Mouse (Mus musculus) heart, embryonic 14.5 days (tissue): Measurements from ENCODE around the gene Ckap2l. TPM values are rescaled to one million over a fixed set of nuclear protein-coding genes. Genes with fewer than 3 reads are reported as not detected.

Experiments
- ATAC-seq: fragments of 200-750 bp; cut with Nextera tagmentation; 2 replicates; pipeline ENCODE4 v1.8.0; 2017; ENCODE audit warnings: low read depth, moderate TSS enrichment; ENCODE audit not compliant: insufficient number of reproducible peaks, insufficient read depth, low FRiP score
- H3K27ac ChIP-seq, 2 experiments: fragments of 200-500 bp in 1 of 2; fragments of 300-500 bp in 1 of 2; sonication (generic) in 1 of 2; replicated peaks in 1 of 2; 2 replicates each; pipeline ENCODE4 v1.5.1; 2012 to 2014; ENCODE audit warnings: low read depth in 2 of 2, low read length in 2 of 2, control low read depth in 1 of 2, mild to moderate bottlenecking in 1 of 2, mixed read lengths in 1 of 2; ENCODE audit not compliant: control insufficient read depth in 1 of 2, insufficient read depth in 1 of 2
- H3K27me3 ChIP-seq: fragments of 300-500 bp; sonication (generic); 2 replicates; pipeline ENCODE4 v1.6.1; 2014; ENCODE audit warnings: mild to moderate bottlenecking, low read length, control low read depth; ENCODE audit not compliant: control insufficient read depth, insufficient read depth
- H3K36me3 ChIP-seq: fragments of 300-500 bp; sonication (generic); 2 replicates; pipeline ENCODE4 v1.6.1; 2014; ENCODE audit warnings: mild to moderate bottlenecking, control low read depth, low read length, mixed read lengths; ENCODE audit not compliant: control insufficient read depth, insufficient read depth
- H3K4me1 ChIP-seq, 2 experiments: fragments of 200-500 bp in 1 of 2; fragments of 300-500 bp in 1 of 2; sonication (generic) in 1 of 2; 2 replicates each; pipeline ENCODE4 v1.6.1; 2012 to 2014; ENCODE audit warnings: low read length in 2 of 2, control low read depth in 1 of 2, mixed read lengths in 1 of 2; ENCODE audit not compliant: control insufficient read depth in 2 of 2, insufficient read depth in 2 of 2
- H3K4me2 ChIP-seq: fragments of 300-500 bp; sonication (generic); 2 replicates; pipeline ENCODE4 v1.6.1; 2014; ENCODE audit warnings: mild to moderate bottlenecking, low read length
- H3K4me3 ChIP-seq, 2 experiments: fragments of 200-500 bp in 1 of 2; fragments of 300-500 bp in 1 of 2; sonication (generic) in 1 of 2; 2 replicates each; pipeline ENCODE4 v1.5.1; 2012 to 2014; ENCODE audit warnings: low read length in 2 of 2, mild to moderate bottlenecking in 2 of 2, control low read depth in 1 of 2, low read depth in 1 of 2, moderate library complexity in 1 of 2; ENCODE audit not compliant: control insufficient read depth in 1 of 2, insufficient read depth in 1 of 2
- H3K9ac ChIP-seq: fragments of 300-500 bp; sonication (generic); 2 replicates; pipeline ENCODE4 v1.6.1; 2014; ENCODE audit warnings: mild to moderate bottlenecking, low read length
- H3K9me3 ChIP-seq: fragments of 300-500 bp; sonication (generic); 2 replicates; pipeline ENCODE4 v1.6.1; 2016; ENCODE audit warnings: low read length, control low read depth; ENCODE audit not compliant: control insufficient read depth
- WGBS: fragments of 180-500 bp; shearing (Covaris S2); extraction: QIAGEN DNeasy Blood & Tissue Kit; methylation state at CpG from one replicate; pipeline ENCODE4 v1.1.7; 2014; 5-methylcytosine and 5-hydroxymethylcytosine counted together
- polyA plus RNA-seq: library from polyadenylated mRNA; unstranded; fragments of >200 nt; fragmentation: Nextera tagmentation; extraction: Ambion mirVana; gene quantifications from 2 replicates; pipeline ENCODE4 v1.2.1, GENCODE M21; 2014

The Ckap2l gene
- polyA plus RNA-seq, 1 experiment from 2014 or later = 45.2 TPM

DNA sequence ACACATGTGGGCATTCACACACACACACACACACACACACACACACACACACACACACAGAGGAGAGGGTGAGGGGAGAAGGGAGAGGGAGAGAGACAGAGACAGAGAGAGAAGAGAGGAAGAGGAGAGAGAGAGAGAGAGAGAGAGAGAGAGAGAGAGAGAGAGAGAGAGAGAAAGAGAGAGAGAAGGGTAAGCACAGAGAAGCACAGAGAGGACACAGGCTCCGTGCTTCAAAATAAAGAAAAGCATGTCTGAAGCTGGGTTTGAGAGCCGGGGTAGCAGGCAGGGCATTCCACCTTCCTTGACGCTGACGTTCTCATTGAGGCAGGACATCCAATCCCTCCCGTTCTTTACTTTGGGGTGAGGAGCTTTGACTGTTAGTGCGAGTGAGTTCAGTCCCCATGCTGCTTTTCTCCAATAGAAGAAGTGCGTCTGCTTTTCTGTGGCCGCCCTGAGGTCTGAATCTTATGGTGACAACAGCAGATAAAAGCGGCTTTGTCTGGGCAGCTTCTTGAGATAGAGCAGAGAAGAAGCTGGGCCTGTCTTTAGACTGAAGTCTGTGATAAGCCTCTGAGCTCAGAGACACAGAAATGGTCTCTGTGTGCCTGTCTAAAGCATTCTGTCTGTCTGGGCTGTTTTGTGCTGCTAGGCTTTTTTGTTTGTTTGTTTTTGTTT, 63.1 kb downstream of the Ckap2l start:
- no peak overlapping the region for H3K9ac ChIP-seq
- no peaks in the 10 kb centered on the region for H3K9me3 ChIP-seq
- H3K4me3 ChIP-seq = no peak overlapping the region
- H3K27ac ChIP-seq = no peak overlapping the region
- WGBS = 14% methylated on average over 9 of the region's 9 CpGs
- H3K27me3 ChIP-seq = no peaks in the 10 kb centered on the region
- no peaks in the 10 kb centered on the region for H3K36me3 ChIP-seq
- no peak overlapping the region for H3K4me2 ChIP-seq
- H3K4me1 ChIP-seq = peaks cover 3 to 4% of the 10 kb centered on the region in 2 experiments; a peak in 3 of 4 replicates
- no peak for ATAC-seq

DNA sequence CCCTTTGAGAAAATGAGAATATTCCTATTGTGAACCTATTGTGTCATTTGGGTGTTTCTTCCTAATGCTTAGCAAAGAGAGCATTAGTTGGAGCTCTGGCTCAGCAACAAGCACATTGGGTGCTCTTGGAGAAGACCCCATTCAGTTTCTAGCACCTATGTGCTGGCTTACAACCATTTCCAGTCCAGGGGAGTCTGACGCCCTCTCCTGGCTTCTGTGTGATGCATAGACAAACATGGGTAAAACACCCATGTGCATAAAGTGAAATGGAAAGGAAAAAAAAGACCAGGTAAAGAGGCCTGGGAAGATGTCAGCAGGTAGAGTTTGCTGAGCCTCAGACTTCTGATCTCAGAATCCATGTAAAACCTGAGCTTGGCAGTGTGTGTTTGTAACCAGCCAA, 63.8 kb downstream of the Ckap2l start:
- no peak overlapping the region for H3K9ac ChIP-seq
- no peak overlapping the region for H3K4me3 ChIP-seq
- no peak for ATAC-seq
- H3K27ac ChIP-seq = no peak overlapping the region
- H3K36me3 ChIP-seq = no peaks in the 10 kb centered on the region
- no peak overlapping the region for H3K4me2 ChIP-seq
- no peaks in the 10 kb centered on the region for H3K27me3 ChIP-seq
- H3K4me1 ChIP-seq = peaks cover 3 to 4% of the 10 kb centered on the region in 2 experiments; a peak in 3 of 4 replicates
- H3K9me3 ChIP-seq = no peaks in the 10 kb centered on the region
- 76% methylated on average over 1 of the region's 1 CpGs for WGBS

DNA sequence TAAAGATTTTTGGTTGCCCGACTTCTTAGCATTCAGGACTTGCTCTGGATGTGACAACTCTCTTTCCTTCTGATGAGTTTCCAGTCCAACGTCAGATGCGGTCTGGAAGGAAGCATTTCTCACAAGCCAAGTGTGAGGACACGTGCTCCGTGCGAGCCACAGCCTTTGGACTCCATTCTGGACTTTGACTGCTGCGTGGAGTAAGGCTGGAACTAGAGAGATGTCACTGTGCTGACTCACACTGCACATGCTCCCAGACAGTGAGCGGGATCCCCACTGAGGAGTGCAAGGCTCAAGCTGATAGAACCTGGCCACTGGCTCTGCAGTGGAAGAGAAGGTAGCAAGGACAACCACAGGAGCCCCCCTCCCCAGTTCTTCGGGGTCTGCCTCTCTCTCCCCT, 64.5 kb downstream of the Ckap2l start:
- no peak for ATAC-seq
- 68% methylated on average over 9 of the region's 9 CpGs for WGBS
- peaks cover 3 to 4% of the 10 kb centered on the region in 2 experiments; a peak in 3 of 4 replicates for H3K4me1 ChIP-seq
- H3K27me3 ChIP-seq = no peaks in the 10 kb centered on the region
- H3K9me3 ChIP-seq = no peaks in the 10 kb centered on the region
- no peak overlapping the region for H3K27ac ChIP-seq
- H3K9ac ChIP-seq = no peak overlapping the region
- no peak overlapping the region for H3K4me3 ChIP-seq
- no peak overlapping the region for H3K4me2 ChIP-seq
- no peaks in the 10 kb centered on the region for H3K36me3 ChIP-seq

DNA sequence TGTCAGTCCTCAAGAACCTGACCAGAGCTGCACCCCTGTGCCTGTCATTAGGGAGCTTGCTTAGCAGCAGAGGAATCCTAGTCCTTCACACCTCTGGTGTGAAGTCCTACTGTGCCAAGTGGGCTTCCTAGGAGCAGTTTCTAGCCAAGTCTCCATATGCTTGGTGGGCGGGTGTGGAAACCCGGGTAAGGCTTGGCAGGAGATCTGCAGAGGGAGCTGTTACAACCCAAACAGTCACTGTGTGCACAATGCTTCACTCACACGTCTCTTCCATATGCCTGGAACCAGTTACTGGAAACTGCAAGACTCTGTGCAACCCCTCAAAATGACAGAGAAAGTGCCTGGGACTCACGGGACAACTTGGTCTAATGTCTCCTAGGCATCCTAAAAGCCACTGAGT, 65.0 kb downstream of the Ckap2l start:
- WGBS = 44% methylated on average over 4 of the region's 4 CpGs
- Histone ChIP-seq H3K4me1 (peaks cover 3 to 4% of the 10 kb centered on the region in 2 experiments; a peak in 3 of 4 replicates), H3K27ac (no peak overlapping the region), H3K36me3 (no peaks in the 10 kb centered on the region), H3K27me3 (no peaks in the 10 kb centered on the region), H3K4me2 (no peak overlapping the region), H3K9me3 (no peaks in the 10 kb centered on the region), H3K9ac (no peak overlapping the region), H3K4me3 (no peak overlapping the region)
- ATAC-seq = no peak

DNA sequence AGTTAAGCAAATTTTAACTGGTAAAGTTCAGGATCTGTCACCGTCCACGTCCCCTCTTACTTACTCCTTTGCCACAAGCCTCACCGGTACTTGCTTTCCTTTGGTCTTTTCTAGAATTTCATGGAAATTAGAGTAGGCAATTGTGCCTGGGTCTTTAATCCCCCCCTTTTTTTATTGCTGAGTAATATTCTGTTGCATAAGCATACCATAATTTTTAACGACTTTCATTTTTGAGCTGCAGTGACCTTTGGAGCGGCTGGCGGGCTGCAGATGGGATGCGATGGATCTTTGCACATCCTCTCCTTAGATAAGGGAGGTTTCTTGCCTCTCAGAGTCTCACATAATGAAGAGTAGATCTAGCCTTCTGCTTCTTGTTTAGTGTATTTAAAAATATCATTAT, 67.7 kb downstream of the Ckap2l start:
- H3K27me3 ChIP-seq = no peaks in the 10 kb centered on the region
- no peak overlapping the region for H3K4me3 ChIP-seq
- no peak overlapping the region for H3K27ac ChIP-seq
- ATAC-seq = no peak
- H3K4me2 ChIP-seq = no peak overlapping the region
- H3K9ac ChIP-seq = no peak overlapping the region
- H3K36me3 ChIP-seq = no peaks in the 10 kb centered on the region
- 92% methylated on average over 7 of the region's 7 CpGs for WGBS
- H3K9me3 ChIP-seq = no peaks in the 10 kb centered on the region
- peaks cover 0 to 3% of the 10 kb centered on the region in 2 experiments; a peak in 2 of 4 replicates for H3K4me1 ChIP-seq

DNA sequence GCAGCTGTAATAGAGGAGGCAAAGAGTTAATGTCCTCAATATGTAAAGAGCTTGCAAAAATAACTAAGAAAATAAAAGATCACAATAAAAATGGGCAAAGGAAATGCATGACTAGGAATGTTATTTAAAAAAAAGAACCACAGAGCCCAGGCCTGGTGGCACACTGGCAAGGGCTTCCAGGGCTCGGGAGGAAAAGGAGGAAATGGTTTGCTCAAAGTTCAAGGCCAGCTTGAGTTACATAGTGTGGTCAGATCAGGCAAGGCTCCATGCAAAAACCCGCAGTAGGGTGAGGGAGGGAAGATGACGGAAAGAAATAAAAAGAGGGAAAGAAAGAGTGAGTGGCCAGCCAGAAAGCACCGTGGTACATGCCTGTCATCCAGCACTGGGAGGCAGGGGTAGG, 68.4 kb downstream of the Ckap2l start:
- no peaks in the 10 kb centered on the region for H3K9me3 ChIP-seq
- WGBS = 82% methylated on average over 4 of the region's 4 CpGs
- no peak overlapping the region for H3K4me2 ChIP-seq
- no peaks in the 10 kb centered on the region for H3K4me1 ChIP-seq
- no peak overlapping the region for H3K4me3 ChIP-seq
- ATAC-seq = no peak
- H3K36me3 ChIP-seq = no peaks in the 10 kb centered on the region
- no peak overlapping the region for H3K27ac ChIP-seq
- no peaks in the 10 kb centered on the region for H3K27me3 ChIP-seq
- no peak overlapping the region for H3K9ac ChIP-seq

DNA sequence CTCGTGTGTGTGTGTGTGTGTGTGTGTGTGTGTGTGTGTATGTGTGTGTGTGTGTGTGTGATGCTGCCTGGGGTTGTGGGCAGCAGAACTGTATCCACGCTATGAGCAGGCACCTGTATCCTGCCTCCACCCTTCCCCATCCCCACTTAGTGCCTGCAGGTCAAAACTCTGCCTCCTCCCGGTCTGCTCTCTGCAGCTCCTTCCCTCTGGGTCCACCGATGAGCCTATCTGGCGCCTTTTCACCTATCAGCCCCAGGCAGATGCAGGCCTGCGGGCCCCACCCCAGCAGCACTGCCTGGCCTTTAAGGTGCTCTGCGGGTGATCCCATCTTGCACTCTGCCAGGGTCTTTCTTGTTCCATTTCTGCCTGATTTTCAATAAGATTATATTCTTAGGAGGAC, 69.3 kb downstream of the Ckap2l start:
- Histone ChIP-seq H3K4me1 (no peaks in the 10 kb centered on the region), H3K27ac (no peak overlapping the region), H3K36me3 (no peaks in the 10 kb centered on the region), H3K4me2 (no peak overlapping the region), H3K27me3 (no peaks in the 10 kb centered on the region), H3K4me3 (no peak overlapping the region), H3K9ac (no peak overlapping the region), H3K9me3 (no peaks in the 10 kb centered on the region)
- no peak for ATAC-seq
- WGBS = 69% methylated on average over 6 of the region's 7 CpGs

DNA sequence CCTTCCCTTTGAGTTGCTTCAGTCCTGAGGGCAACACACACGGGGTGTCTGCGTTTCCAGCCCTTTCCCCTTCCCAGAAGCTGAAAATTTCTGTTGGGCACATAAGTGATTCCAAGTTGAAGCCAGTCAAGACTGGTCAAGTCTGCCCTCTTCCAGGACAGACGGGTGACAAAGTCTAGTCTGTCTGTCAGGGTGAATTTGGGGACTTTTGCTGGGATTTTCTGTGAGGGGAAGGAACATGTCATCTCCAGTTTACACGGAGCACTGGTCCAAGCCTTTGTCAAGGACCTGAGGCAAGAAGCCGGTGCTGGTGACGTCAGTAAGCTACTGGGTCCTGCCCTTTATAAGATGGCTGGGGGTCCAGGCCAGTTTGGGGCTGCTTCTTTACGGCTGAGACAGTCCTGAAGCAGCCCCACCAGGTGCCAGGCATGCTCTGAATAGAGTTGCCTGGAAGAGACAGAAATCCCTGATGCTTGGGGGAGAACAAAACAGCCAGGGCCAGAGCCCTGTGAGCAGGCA, 69.9 kb downstream of the Ckap2l start:
- Histone ChIP-seq H3K27ac (no peak overlapping the region), H3K4me3 (no peak overlapping the region), H3K27me3 (no peaks in the 10 kb centered on the region), H3K4me1 (no peaks in the 10 kb centered on the region), H3K9me3 (no peaks in the 10 kb centered on the region), H3K9ac (no peak overlapping the region), H3K36me3 (no peaks in the 10 kb centered on the region), H3K4me2 (no peak overlapping the region)
- no peak for ATAC-seq
- 82% methylated on average over 7 of the region's 7 CpGs for WGBS
